In the genomic region with DNA sequence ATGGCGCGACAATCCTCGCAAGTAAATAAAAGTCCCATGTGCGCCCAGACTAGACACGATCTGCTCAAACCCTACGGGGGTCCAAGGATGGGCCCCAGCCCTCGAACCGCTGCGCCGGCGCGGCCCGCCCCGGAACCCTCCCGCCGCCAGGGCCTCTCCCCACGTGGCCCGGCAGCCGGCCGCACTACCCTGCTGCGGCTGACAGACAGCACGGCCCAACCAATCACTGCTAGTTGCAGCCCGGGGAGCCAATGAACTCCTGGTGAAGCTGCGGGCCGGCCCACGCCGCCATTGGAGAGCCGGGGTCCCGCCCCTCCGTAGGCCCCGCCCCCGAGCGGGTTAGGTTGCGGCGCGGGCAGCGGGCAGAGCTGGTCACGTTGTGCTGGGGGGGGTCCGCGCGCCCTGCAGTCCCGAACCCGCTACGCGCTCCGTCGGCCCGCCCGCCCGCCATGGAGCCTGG, we compare ENCODE assay signal across 8 mouse cellular contexts. TPM values are rescaled to one million over a fixed set of nuclear protein-coding genes. Genes with fewer than 3 reads are reported as not detected.
DNase-seq lines count a peak whose midpoint lies in the region; ATAC-seq and TF ChIP-seq lines count a peak whose summit lies in the region.

A gene (plus strand): TSS at position 333 of the 460 bp plus-strand sequence.

- H3K9ac ChIP-seq in forebrain, embryonic 12.5 days = peak within 1 kb of the TSS; percentile 82
- peak within 1 kb of the TSS; percentile 78 for H3K9ac ChIP-seq in heart, postnatal 0 days (replicated peaks; ENCODE audit: low read depth, low read length)
- peak within 1 kb of the TSS; percentile 81 for H3K9ac ChIP-seq in liver, postnatal 0 days (replicated peaks)
- H3K9ac ChIP-seq in neural tube, embryonic 14.5 days (replicated peaks; ENCODE audit: low read depth, low read length) = peak within 1 kb of the TSS; percentile 80

- H3K4me1 ChIP-seq in E14TG2a.4 (replicated peaks; ENCODE audit: low read depth, low read length) = peaks cover 64% of the 10 kb centered on the region
- peaks cover 30% of the 10 kb centered on the region for H3K4me1 ChIP-seq in forebrain, embryonic 12.5 days
- H3K4me1 ChIP-seq in heart, postnatal 0 days (ENCODE audit: control insufficient read depth, insufficient read depth) = peaks cover 9% of the 10 kb centered on the region; the same call in 1 of the 2 replicates
- peaks cover 14% of the 10 kb centered on the region for H3K4me1 ChIP-seq in liver, postnatal 0 days (ENCODE audit: insufficient read depth)
- peaks cover 15% of the 10 kb centered on the region for H3K4me1 ChIP-seq in neural tube, embryonic 14.5 days (ENCODE audit: control insufficient read depth, insufficient read depth, low read length)

- H3K36me3 ChIP-seq in E14TG2a.4 (ENCODE audit: insufficient read depth, low read length) = peaks cover 44% of the 10 kb centered on the region
- peaks cover 34% of the 10 kb centered on the region for H3K36me3 ChIP-seq in forebrain, embryonic 12.5 days (replicated peaks)
- peaks cover 25% of the 10 kb centered on the region for H3K36me3 ChIP-seq in heart, postnatal 0 days (replicated peaks; ENCODE audit: control insufficient read depth, insufficient read depth, low read length)
- peaks cover 17% of the 10 kb centered on the region for H3K36me3 ChIP-seq in liver, postnatal 0 days (replicated peaks; ENCODE audit: insufficient read depth, low read length)
- H3K36me3 ChIP-seq in neural tube, embryonic 14.5 days (ENCODE audit: control insufficient read depth, insufficient read depth, low read length) = peaks cover 24% of the 10 kb centered on the region

- peak; percentile 100 for ATAC-seq in forebrain, embryonic 12.5 days (ENCODE audit: low FRiP score)
- peak; percentile 99 for ATAC-seq in heart, postnatal 0 days (ENCODE audit: insufficient read depth, low read depth)
- ATAC-seq in liver, postnatal 0 days = peak; percentile 99
- ATAC-seq in neural tube, embryonic 14.5 days (ENCODE audit: low read depth) = peak; percentile 99

- peak within 1 kb of the TSS; percentile 75 for H3K27ac ChIP-seq in forebrain, embryonic 12.5 days
- peak within 1 kb of the TSS; percentile 64 for H3K27ac ChIP-seq in heart, postnatal 0 days (ENCODE audit: low read depth)
- H3K27ac ChIP-seq in liver, postnatal 0 days (ENCODE audit: low read depth) = peak within 1 kb of the TSS; percentile 75
- peak within 1 kb of the TSS; percentile 45 for H3K27ac ChIP-seq in neural tube, embryonic 14.5 days (ENCODE audit: low read depth, low read length)

- no peaks in the 10 kb centered on the region for H3K27me3 ChIP-seq in E14TG2a.4 (ENCODE audit: insufficient read depth, low read length)
- no peaks in the 10 kb centered on the region for H3K27me3 ChIP-seq in forebrain, embryonic 12.5 days
- H3K27me3 ChIP-seq in heart, postnatal 0 days (ENCODE audit: control insufficient read depth, insufficient read depth, low read length) = no peaks in the 10 kb centered on the region
- H3K27me3 ChIP-seq in liver, postnatal 0 days (ENCODE audit: insufficient read depth, low read length) = no peaks in the 10 kb centered on the region
- no peaks in the 10 kb centered on the region for H3K27me3 ChIP-seq in neural tube, embryonic 14.5 days (ENCODE audit: control insufficient read depth, insufficient read depth, low read length)

- peak; percentile 93 for DNase-seq in c-Kit-positive CD71-positive TER-119-positive erythroid progenitor cells, embryonic 14.5 days (ENCODE audit: low spot score)
- DNase-seq in heart, postnatal 0 days (ENCODE audit: low spot score) = peak; percentile 98
- DNase-seq in large intestine, adult 2 months (ENCODE audit: low read depth, low spot score) = peak; percentile 82
- DNase-seq in liver, postnatal 0 days = peak; percentile 97
- DNase-seq in testis, postnatal 10 days (ENCODE audit: low spot score) = peak; percentile 99

- H3K9me3 ChIP-seq in E14TG2a.4 (ENCODE audit: low read length) = no peaks in the 10 kb centered on the region
- H3K9me3 ChIP-seq in forebrain, embryonic 12.5 days = no peaks in the 10 kb centered on the region
- no peaks in the 10 kb centered on the region for H3K9me3 ChIP-seq in heart, postnatal 0 days (replicated peaks; ENCODE audit: control insufficient read depth, low read length)
- H3K9me3 ChIP-seq in liver, postnatal 0 days (ENCODE audit: low read length) = no peaks in the 10 kb centered on the region
- H3K9me3 ChIP-seq in neural tube, embryonic 14.5 days (ENCODE audit: control insufficient read depth, low read length) = no peaks in the 10 kb centered on the region

- peak within 1 kb of the TSS; percentile 94 for H3K4me2 ChIP-seq in forebrain, embryonic 12.5 days
- peak within 1 kb of the TSS; percentile 98 for H3K4me2 ChIP-seq in heart, postnatal 0 days (ENCODE audit: low read depth, low read length)
- peak within 1 kb of the TSS; percentile 98 for H3K4me2 ChIP-seq in liver, postnatal 0 days (ENCODE audit: low read depth, low read length)
- H3K4me2 ChIP-seq in neural tube, embryonic 14.5 days (ENCODE audit: low read depth, low read length) = peak within 1 kb of the TSS; percentile 96

- TF ChIP-seq EP300 in heart, postnatal 0 days (IDR thresholded peaks at IDR 0.05; ENCODE audit: low read depth) = peak; percentile 76; the same call in 1 of the 2 replicates
- TF ChIP-seq EP300 in liver, postnatal 0 days (IDR thresholded peaks at IDR 0.05; ENCODE audit: low read depth) = 0 out of 2 replicates have a peak, but pooled peaks have one; percentile 24

- TF ChIP-seq CTCF in E14TG2a.4 (conservative IDR thresholded peaks at IDR 0.05; ENCODE audit: low read length) = no peak
- no peak for TF ChIP-seq CTCF in heart, postnatal 0 days (IDR thresholded peaks at IDR 0.05; ENCODE audit: low read depth)
- TF ChIP-seq CTCF in liver, postnatal 0 days (IDR thresholded peaks at IDR 0.05; ENCODE audit: low read depth) = no peak

- peak within 1 kb of the TSS; percentile 100 for H3K4me3 ChIP-seq in E14TG2a.4 (replicated peaks; ENCODE audit: low read length)
- H3K4me3 ChIP-seq in forebrain, embryonic 12.5 days (replicated peaks) = peak within 1 kb of the TSS; percentile 88
- peak within 1 kb of the TSS; percentile 95 for H3K4me3 ChIP-seq in heart, postnatal 0 days (ENCODE audit: low read depth, low read length)
- H3K4me3 ChIP-seq in liver, postnatal 0 days (ENCODE audit: low read depth, low read length) = peak within 1 kb of the TSS; percentile 92
- peak within 1 kb of the TSS; percentile 61 for H3K4me3 ChIP-seq in neural tube, embryonic 14.5 days (ENCODE audit: low read depth, low read length)

- 0% methylated on average over 45 of the region's 50 CpGs for WGBS in forebrain, embryonic 12.5 days
- WGBS in heart, postnatal 0 days = under 1% methylated on average over 39 of the region's 50 CpGs
- WGBS in large intestine, adult 2 months = under 1% methylated on average over 49 of the region's 50 CpGs
- WGBS in liver, postnatal 0 days (ENCODE audit: insufficient replicate concordance) = under 1% methylated on average over 40 of the region's 50 CpGs
- whole genome bisulfite sequencing in neural tube, embryonic 14.5 days = 0% methylated on average over 40 of the region's 50 CpGs

RNA-seq across cellular contexts. Expression of the gene that starts here (rescaled TPM):
- 163 and 166 TPM in 2 replicates for polyA plus RNA-seq in forebrain, embryonic 12.5 days (2016; fragmentation: Nextera tagmentation; extraction: Ambion mirVana)
- 15.0 and 45.7 TPM in 2 replicates for total RNA-seq in heart, postnatal 0 days (2014; rRNA removed; ENCODE audit: low replicate concordance)
- polyA plus RNA-seq in heart, postnatal 0 days (2015; fragmentation: Nextera tagmentation; extraction: Ambion mirVana) = 46.4 and 51.4 TPM in 2 replicates
- 49.5 and 69.9 TPM in 2 replicates for polyA plus RNA-seq in large intestine, adult 2 months (2012; rRNA removed)
- polyA plus RNA-seq in liver, postnatal 0 days (2015; fragmentation: Nextera tagmentation; extraction: Ambion mirVana) = 71.2 and 75.2 TPM in 2 replicates
- polyA plus RNA-seq in neural tube, embryonic 14.5 days (2014; fragmentation: Nextera tagmentation; extraction: Ambion mirVana) = 186 and 189 TPM in 2 replicates

Comparison
In these comparisons a context has a peak if more than half of its experiments do, and no peak if none do; other contexts are left out.
1. Peak in every context shown above with its lines: DNase-seq, ATAC-seq, H3K4me3 ChIP-seq and H3K27ac ChIP-seq.